Mouse (Mus musculus) lung, postnatal 10 days (tissue): ENCODE data around the gene Apopt1.
"Not testable (repeated sequence)": the region's sequence is repeated elsewhere in the genome, so short reads cannot be mapped to it uniquely, and the experiment has no call there.

ENCODE experiments used
- DNase-seq: peaks from one replicate; pipeline ENCODE4 v3.0.0; 2021

Apopt1 gene

GRCm38 (mm10) chr12:111712476-111712875 is 585 bp upstream of the Apopt1 start:
- peak; percentile 34 for DNase-seq

GRCm38 (mm10) chr12:111713880-111714279 is 819 bp downstream of the Apopt1 start:
- DNase-seq, result not testable (repeated sequence)

DNA sequence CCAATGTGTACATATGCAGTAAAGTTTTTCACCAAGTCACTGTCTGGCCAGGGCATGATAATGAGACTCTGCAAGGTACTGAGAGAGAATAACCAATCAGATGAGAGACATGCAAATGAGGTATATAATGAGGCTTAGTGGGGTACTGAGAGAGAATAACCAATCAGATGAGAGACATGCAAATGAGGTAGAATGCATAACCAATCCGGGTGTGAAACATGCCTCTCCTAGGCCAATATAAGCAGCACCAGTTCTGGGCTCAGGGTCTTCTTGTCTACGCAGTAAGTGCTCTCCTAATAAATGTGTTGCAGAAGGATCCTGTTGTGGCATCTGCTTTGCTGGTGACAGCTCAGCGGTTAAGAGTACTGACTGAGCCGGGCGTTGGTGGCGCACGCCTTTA is 3.4 kb downstream of the Apopt1 start:
- DNase-seq, result no peak

- DNase-seq, result no peak
Observed at GRCm38 (mm10) chr12:111718656-111719055, 5.6 kb downstream of the Apopt1 start.

- no peak for DNase-seq
Observed at GRCm38 (mm10) chr12:111720222-111720621, 7.2 kb downstream of the Apopt1 start.

- DNase-seq, result peak; percentile 60
Observed at GRCm38 (mm10) chr12:111722654-111723053, 9.6 kb downstream of the Apopt1 start.

- DNase-seq, result no peak
Observed at GRCm38 (mm10) chr12:111724638-111725337, 11.7 kb downstream of the Apopt1 start.

DNA sequence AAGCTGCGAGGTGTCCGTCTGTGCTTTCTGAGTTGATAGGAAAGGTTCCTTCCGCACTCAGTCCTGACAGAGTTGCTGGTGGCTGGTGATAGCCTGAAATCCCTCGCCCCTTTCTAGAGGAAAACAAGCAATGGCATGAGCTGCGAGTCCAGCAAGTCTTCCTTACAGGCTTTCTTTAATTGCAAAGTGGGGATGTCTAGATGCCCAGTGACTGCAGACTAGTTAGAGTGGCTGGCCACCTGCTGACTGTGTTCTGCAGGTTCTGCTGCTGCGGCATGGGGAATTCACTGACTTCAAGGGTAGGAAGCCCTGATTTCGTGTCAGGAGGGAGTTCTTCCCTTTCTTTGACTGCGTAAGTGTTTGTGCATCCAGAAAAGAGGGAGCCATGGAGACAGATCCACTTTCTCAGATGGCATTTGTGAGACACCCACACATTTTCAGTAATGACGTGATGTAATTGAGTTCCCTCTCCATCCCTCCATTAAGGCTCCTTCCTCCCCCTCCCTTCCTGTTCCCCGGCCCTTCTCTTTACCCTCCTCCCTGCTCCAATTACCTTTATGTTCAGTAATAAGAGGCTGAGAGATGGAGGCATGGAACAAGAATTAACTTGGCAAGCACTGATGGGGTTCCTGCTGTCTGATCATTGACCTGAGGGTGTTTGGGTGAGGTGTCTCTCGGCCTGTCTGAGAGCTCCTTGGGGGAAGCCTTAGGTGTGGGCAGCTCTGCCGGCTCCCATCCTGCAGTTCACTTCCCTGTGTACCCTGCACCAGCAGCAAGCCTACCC is 12.5 kb downstream of the Apopt1 start:
- DNase-seq, result no peak

DNA sequence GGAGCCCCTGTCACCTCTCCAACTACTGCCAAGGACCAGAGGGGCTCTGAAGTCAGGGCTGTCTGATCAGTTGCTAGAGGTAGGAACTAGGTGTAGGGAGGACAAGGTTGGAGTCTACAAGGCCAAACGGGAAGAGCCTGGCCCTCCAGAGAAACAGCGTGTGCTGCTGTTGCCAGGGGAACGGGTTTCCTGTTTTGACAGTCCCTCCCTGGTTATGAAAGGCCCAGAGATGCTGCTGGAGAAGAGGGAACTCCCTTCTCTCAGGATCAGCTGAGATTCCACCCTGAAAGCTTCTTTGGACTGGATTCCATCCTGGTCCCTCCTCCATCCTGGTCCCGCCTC is 13.0 kb downstream of the Apopt1 start:
- peak; percentile 68 for DNase-seq

DNA sequence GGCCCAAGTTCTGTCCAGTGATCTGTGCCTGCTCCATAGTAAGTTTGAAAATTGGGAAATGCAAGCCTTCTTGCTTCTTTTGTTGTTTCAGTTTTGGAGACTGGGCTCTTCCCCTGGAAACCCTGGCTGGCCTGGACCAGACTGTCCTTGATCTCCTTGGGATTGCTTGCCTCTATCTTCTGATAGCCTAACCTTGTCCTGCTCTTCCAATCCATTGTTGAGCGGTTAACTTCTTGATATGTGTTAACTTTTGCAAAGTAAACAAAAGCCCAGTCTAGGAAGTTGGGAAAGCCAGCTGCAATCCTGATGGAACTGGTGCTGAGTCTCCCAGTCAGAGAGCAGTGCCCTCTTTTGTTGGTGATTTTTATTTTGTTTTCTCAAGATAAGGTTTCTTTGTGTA is 14.9 kb downstream of the Apopt1 start:
- no peak for DNase-seq

DNA sequence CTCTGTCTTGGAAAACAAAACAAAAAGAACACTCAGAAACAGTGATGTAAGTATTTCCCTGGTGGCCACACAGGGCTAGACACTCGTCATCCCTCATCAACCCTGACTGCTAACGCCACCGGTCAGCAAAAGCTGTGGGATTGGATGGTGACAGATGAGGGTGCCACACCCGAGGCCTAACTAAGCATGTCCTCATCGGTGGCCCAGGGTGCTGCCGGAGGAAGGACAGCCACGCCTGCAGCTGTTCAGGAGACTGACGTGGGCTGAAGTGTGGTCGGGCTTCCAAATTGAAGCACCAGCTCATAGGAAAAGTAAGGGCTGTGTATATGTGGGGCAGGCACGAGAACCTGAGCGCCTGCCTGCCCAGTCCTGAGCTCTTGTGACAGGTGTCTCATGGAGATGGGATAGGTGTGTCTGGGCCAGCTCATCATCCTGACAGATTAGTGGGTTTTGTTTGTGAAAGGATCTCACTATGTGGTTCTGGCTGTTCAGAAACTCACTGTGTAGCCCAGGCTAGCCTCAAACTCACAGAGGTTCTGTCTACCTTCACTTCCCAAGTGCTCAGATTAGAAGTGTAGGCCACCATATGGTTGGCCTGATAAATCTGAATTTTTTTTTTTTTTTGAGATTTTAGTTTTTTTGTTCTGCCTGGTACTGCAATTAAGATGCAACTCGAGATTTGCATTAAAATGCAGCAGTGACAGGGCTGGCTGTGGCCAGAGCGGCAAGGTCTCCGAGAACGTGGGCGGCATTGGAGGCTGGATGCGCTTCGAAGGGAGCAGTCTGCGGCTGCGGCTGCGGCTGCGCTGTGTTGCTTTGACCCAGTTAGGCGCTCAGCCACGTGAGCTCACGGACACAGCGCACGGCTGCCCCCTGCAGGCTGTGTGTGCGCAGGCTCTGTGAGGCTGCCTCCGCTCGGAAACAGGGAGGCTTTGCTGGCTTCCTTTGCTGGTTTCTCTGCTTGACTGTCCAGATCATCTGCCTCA is 19.1 kb downstream of the Apopt1 start:
- DNase-seq, result peak; percentile 91

- no peak for DNase-seq
Observed at GRCm38 (mm10) chr12:111732921-111733320, 19.9 kb downstream of the Apopt1 start.

DNA sequence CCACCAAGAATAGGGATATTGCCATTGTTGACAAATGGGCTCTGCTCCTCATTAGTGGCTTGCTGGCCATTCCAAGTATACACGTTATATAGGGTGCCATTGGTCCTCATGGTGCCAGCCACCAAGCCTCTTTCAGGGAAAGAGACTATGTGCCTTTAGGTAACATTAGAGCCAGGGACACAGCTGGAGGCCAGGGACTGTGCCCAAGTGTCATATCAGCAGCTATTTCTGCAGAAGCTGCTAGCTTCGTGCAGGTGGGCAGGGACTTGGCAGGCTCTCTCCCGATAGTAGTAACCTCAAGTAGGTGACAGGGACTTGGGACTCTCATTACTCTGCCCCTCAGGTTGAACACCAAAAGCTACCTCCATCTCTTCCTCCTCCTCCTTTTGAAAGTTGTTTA is 21.9 kb downstream of the Apopt1 start:
- DNase-seq, result no peak

DNA sequence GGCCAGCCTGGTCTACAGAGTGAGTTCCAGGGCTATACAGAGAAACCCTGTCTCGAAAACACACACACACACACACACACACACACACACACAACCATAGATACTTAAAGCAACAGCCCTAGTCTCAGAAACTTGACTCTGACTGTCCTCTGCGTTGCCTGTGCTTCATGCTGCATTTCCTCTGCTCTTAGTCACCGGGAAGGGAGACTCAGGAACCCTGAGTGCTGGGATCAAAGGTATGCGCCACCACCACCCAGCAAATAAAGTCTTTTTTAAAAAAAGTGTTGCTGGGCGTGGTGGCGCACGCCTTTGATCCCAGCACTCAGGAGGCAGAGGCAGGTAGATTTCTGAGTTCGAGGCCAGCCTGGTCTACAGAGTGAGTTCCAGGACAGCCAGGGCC is 23.6 kb downstream of the Apopt1 start:
- DNase-seq, result not testable (repeated sequence)

DNA sequence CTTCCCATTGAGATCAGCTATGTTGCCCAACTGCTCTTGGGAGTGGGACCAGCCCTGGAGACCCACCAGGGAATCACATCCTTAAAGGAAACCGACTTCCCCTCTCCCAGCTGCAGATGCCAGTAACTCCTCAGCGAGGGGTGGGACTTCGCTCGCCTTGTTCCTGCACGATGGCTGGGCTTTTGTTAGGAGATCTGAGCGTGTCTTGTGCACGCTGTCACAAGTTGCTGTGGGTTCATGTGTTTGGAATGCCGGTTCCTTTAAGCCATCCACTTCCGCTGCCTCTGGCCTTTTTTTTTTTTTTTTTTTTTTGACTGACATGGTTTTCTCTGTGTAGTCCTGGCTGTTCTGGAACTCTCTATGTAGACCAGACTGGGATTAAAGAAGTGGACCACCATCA is 24.3 kb downstream of the Apopt1 start:
- peak; percentile 44 for DNase-seq

- peak; percentile 80 for DNase-seq
Observed at GRCm38 (mm10) chr12:111738754-111739153, 25.7 kb downstream of the Apopt1 start.

DNA sequence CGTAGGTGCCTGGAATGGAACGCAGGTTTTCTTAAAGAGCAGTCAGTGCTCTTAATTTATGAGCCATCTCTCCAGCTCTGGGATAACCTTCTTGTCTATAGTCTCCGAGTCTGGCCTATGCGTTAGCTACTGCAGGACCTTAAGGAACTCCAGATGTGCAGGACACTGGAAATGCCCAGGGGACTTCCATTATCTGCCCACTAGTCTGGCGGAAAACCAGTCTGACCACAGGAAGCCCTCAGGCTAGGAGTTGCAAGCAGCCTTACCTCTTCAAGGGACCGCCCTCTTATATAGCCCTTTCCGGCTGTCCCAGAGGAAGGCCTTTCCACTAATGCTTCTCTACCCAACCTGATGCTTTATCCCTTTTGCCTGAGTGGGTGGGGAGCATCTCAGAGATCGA is 28.3 kb downstream of the Apopt1 start:
- DNase-seq, result no peak

DNA sequence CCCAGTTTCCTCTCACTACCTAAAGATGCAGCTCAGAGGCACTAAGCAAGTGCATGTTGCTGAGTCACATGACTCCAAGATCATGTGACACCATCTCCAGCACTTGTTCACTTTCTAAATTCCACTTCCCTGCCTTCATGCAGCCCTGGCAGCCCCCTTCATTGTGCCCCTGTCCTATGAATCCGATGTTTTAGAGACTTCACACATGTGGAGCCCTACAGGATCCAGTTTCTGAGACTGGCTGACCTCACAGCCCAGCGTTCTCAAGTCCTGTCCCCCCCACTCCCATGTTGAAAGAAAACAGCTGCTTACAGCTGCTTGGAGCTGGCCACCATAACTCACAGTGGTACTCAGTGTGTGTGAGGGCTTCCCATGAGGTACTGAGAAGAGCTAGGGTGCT is 30.4 kb downstream of the Apopt1 start:
- peak; percentile 71 for DNase-seq

DNA sequence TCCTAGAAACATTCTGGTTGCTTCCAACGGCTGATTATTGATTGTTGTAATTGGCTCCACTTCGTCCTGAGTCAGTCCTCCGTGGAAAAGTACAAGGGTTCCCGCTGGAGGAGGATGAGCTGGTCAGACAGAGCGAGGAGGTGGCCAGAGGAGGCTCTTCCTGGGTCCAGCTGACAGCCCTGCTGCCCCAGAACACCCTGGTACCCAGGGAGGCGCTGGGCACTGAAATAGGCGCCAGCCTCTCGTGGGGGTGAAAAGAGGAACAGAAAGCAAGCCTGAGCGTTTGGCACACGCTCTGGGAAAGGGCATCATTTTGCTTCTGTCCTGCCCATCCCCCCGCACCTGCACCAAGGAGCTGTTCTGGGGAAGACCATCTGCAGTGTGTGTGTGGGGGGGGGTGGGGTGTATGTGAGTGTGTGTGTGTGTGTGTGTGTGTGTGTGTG is 30.9 kb downstream of the Apopt1 start:
- DNase-seq, result no peak

DNA sequence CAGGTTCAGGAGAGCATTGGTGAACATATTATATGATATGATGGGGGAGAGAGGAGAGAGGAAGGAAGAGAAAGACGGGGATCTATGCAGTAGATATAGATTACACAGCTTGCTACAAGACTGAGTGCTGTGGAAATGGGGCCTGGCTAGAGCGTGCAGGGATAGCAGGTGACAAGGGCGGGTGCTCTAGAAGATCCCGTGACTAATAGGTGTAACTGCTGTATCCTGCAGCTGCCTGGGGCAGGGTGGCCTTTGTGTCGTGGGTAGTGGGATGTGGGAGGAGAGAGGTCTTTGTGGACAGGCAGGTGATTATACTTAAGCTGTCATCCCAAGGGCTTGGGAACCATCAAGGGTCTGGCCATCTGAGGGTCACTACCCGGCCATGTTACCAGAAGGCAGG is 32.2 kb downstream of the Apopt1 start:
- DNase-seq, result no peak

GRCm38 (mm10) chr12:111746091-111746490 is 33.0 kb downstream of the Apopt1 start:
- DNase-seq, result peak; percentile 96

GRCm38 (mm10) chr12:111747421-111747820 is 34.4 kb downstream of the Apopt1 start:
- no peak for DNase-seq

- no peak for DNase-seq
Observed at GRCm38 (mm10) chr12:111750739-111751138, 37.7 kb downstream of the Apopt1 start.
